Mouse (Mus musculus) kidney, embryonic 14.5 days (tissue): ENCODE measurements around the gene Capzb. TPM values are rescaled to one million over a fixed set of nuclear protein-coding genes. Genes with fewer than 3 reads are reported as not detected.

ENCODE experiments used
- ATAC-seq: fragments of 200-750 bp; cut with Nextera tagmentation; 2 replicates; pipeline ENCODE4 v1.8.0; 2017; ENCODE audit warnings: moderate number of reproducible peaks, mild to moderate bottlenecking, moderate TSS enrichment, moderate library complexity; ENCODE audit not compliant: low FRiP score, low TSS enrichment
- H3K27ac ChIP-seq: fragments of 300-500 bp; sonication (generic); 2 replicates; pipeline ENCODE4 v1.5.1; 2014; ENCODE audit warnings: low read depth, mild to moderate bottlenecking, low read length, moderate library complexity, mixed read lengths
- H3K27me3 ChIP-seq: fragments of 300-500 bp; sonication (generic); 2 replicates; pipeline ENCODE4 v1.6.1; 2014; ENCODE audit warnings: mild to moderate bottlenecking, low read length; ENCODE audit not compliant: control insufficient read depth, insufficient read depth
- H3K36me3 ChIP-seq: fragments of 300-500 bp; sonication (generic); 2 replicates; pipeline ENCODE4 v1.6.1; 2014; ENCODE audit warnings: low read length, mixed read lengths; ENCODE audit not compliant: control insufficient read depth, insufficient read depth
- H3K4me1 ChIP-seq: fragments of 300-500 bp; sonication (generic); 2 replicates; pipeline ENCODE4 v1.6.1; 2014; ENCODE audit warnings: low read length, mixed read lengths; ENCODE audit not compliant: control insufficient read depth, insufficient read depth
- H3K4me2 ChIP-seq: fragments of 300-500 bp; sonication (generic); replicated peaks from 2 replicates; pipeline ENCODE4 v1.6.1; 2014; ENCODE audit warnings: low read depth, mild to moderate bottlenecking, low read length
- H3K4me3 ChIP-seq: fragments of 300-500 bp; sonication (generic); 2 replicates; pipeline ENCODE4 v1.5.1; 2014; ENCODE audit warnings: mild to moderate bottlenecking, low read length
- H3K9ac ChIP-seq: fragments of 300-500 bp; sonication (generic); 2 replicates; pipeline ENCODE4 v1.6.1; 2014; ENCODE audit warnings: low read depth, mild to moderate bottlenecking, low read length, moderate library complexity
- H3K9me3 ChIP-seq: fragments of 300-500 bp; sonication (generic); 2 replicates; pipeline ENCODE4 v1.6.1; 2016; ENCODE audit warnings: low read length; ENCODE audit not compliant: control insufficient read depth
- WGBS: fragments of 180-500 bp; shearing (Covaris S2); extraction: QIAGEN DNeasy Blood & Tissue Kit; methylation state at CpG from one replicate; pipeline ENCODE4 v1.1.7; 2014; 5-methylcytosine and 5-hydroxymethylcytosine counted together
- polyA plus RNA-seq: library from polyadenylated mRNA; unstranded; fragments of >200 nt; fragmentation: Nextera tagmentation; extraction: Ambion mirVana; gene quantifications from 2 replicates; pipeline ENCODE4 v1.2.1, GENCODE M21; 2014

Gene Capzb
- polyA plus RNA-seq, 1 experiment from 2014 or later = 256 TPM

- H3K4me1 ChIP-seq = peaks cover 29% of the 10 kb centered on the region
- H3K36me3 ChIP-seq = no peaks in the 10 kb centered on the region; the same call in 1 of the 2 replicates
- H3K27ac ChIP-seq = no peak overlapping the region
- no peaks in the 10 kb centered on the region for H3K27me3 ChIP-seq
- no peak overlapping the region for H3K9ac ChIP-seq
- H3K9me3 ChIP-seq = no peaks in the 10 kb centered on the region
- ATAC-seq = no peak
- no peak overlapping the region for H3K4me2 ChIP-seq
- no peak overlapping the region for H3K4me3 ChIP-seq
- WGBS = 75% methylated on average over 4 of the region's 4 CpGs
These were observed 33.2 kb downstream of the Capzb start for GRCm38 (mm10) chr4:139225944-139226343.

GRCm38 (mm10) chr4:139226504-139227216 lies 34.0 kb downstream of the Capzb start:
- Histone ChIP-seq H3K36me3 (no peaks in the 10 kb centered on the region; the same call in 1 of the 2 replicates), H3K27ac (no peak overlapping the region), H3K4me3 (no peak overlapping the region), H3K27me3 (no peaks in the 10 kb centered on the region), H3K9ac (no peak overlapping the region), H3K9me3 (no peaks in the 10 kb centered on the region), H3K4me2 (no peak overlapping the region), H3K4me1 (peaks cover 35% of the 10 kb centered on the region)
- WGBS = 38% methylated on average over 13 of the region's 13 CpGs
- ATAC-seq = no peak

GRCm38 (mm10) chr4:139227923-139228322 lies 35.2 kb downstream of the Capzb start:
- ATAC-seq = no peak
- 75% methylated on average over 7 of the region's 7 CpGs for WGBS
- H3K27ac ChIP-seq = no peak overlapping the region

GRCm38 (mm10) chr4:139229271-139229670 lies 36.6 kb downstream of the Capzb start:
- ATAC-seq = no peak
- H3K27ac ChIP-seq = no peak overlapping the region
- no peak overlapping the region for H3K4me3 ChIP-seq
- H3K4me2 ChIP-seq = no peak overlapping the region
- H3K36me3 ChIP-seq = peaks cover 6% of the 10 kb centered on the region
- H3K9ac ChIP-seq = no peak overlapping the region
- peaks cover 38% of the 10 kb centered on the region for H3K4me1 ChIP-seq
- no peaks in the 10 kb centered on the region for H3K27me3 ChIP-seq
- H3K9me3 ChIP-seq = no peaks in the 10 kb centered on the region
- 90% methylated on average over 5 of the region's 5 CpGs for WGBS

More at GRCm38 (mm10) chr4:139227923-139228322, 35.2 kb downstream of the Capzb start:
- H3K4me3 ChIP-seq = no peak overlapping the region
- H3K4me2 ChIP-seq = no peak overlapping the region
- H3K27me3 ChIP-seq = no peaks in the 10 kb centered on the region
- no peaks in the 10 kb centered on the region; the same call in 1 of the 2 replicates for H3K36me3 ChIP-seq
- peaks cover 35% of the 10 kb centered on the region for H3K4me1 ChIP-seq
- H3K9me3 ChIP-seq = no peaks in the 10 kb centered on the region
- no peak overlapping the region for H3K9ac ChIP-seq

DNA sequence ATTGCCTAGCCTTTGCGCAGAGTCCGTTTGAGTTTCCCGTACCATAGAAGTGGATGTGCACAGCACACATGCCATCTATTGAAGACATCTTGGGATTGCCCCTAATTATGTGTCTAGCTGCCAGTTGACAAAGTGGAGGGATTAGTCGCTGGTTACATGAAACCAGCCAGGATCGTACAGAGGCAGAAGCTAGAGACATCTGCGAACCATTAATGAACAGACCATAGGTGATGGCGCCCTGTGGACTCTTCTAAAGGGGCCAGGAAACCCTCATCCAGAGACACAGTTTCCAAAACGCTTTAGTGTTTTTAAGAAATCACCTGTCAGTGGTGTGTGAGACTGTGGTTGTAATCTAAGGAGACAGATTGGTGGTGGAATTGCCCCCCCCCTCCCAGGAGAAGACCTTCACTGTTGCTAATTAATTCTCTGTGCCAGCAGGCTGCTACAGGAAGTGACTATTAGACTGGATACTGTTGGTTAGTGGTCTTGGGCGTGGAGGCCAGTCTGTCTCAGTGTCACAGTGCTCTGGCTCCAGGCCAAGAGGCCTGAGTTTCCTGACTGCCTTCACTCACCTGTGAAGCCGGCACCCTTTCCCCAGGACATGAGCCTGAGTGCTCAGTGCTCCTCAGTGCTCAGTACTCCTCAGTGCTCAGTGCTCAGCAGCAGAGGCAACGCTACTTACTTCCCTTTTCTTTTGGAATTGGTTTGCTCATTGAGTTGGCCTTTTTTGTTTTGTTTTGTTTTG lies 37.8 kb downstream of the Capzb start:
- Histone ChIP-seq H3K27ac (no peak overlapping the region), H3K9ac (no peak overlapping the region), H3K36me3 (peaks cover 6% of the 10 kb centered on the region), H3K4me1 (peaks cover 32% of the 10 kb centered on the region), H3K4me3 (no peak overlapping the region), H3K27me3 (no peaks in the 10 kb centered on the region), H3K4me2 (no peak overlapping the region), H3K9me3 (no peaks in the 10 kb centered on the region)
- ATAC-seq = 0 out of 2 replicates have a peak, but pooled peaks have one; percentile 25
- WGBS = 62% methylated on average over 11 of the region's 11 CpGs

DNA sequence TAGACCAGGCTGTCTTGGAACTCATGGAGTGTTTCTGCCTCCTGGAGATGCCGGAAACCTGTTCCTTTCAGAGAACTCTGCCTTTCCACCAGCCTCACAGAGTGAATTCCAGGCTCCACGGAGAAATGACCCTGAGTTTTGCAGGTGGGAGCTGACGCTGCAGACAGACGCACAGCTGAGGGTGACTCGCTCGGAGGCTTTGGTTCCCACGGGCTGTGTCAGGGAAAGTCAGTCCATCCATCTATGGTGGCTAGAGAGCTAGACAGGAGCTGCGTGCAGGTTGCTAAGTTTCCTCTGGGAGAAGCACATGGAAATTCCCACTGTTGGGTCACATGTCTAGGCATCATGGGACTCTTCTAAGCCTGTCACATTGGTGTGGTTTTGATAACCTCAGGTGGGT lies 38.5 kb downstream of the Capzb start:
- WGBS = 80% methylated on average over 8 of the region's 8 CpGs
- no peak for ATAC-seq
- H3K4me1 ChIP-seq = peaks cover 28% of the 10 kb centered on the region

GRCm38 (mm10) chr4:139232479-139233145 lies 39.9 kb downstream of the Capzb start:
- H3K9ac ChIP-seq = no peak overlapping the region
- H3K27me3 ChIP-seq = no peaks in the 10 kb centered on the region
- no peak overlapping the region for H3K4me3 ChIP-seq
- no peaks in the 10 kb centered on the region for H3K9me3 ChIP-seq
- peaks cover 14% of the 10 kb centered on the region for H3K4me1 ChIP-seq
- peaks cover 6% of the 10 kb centered on the region for H3K36me3 ChIP-seq
- WGBS = 66% methylated on average over 6 of the region's 6 CpGs
- no peak overlapping the region for H3K27ac ChIP-seq
- H3K4me2 ChIP-seq = no peak overlapping the region
- ATAC-seq = no peak

More for the DNA sequence above, 38.5 kb downstream of the Capzb start:
- Histone ChIP-seq H3K4me3 (no peak overlapping the region), H3K9ac (no peak overlapping the region), H3K4me2 (no peak overlapping the region), H3K9me3 (no peaks in the 10 kb centered on the region), H3K27ac (no peak overlapping the region), H3K36me3 (peaks cover 6% of the 10 kb centered on the region), H3K27me3 (no peaks in the 10 kb centered on the region)

DNA sequence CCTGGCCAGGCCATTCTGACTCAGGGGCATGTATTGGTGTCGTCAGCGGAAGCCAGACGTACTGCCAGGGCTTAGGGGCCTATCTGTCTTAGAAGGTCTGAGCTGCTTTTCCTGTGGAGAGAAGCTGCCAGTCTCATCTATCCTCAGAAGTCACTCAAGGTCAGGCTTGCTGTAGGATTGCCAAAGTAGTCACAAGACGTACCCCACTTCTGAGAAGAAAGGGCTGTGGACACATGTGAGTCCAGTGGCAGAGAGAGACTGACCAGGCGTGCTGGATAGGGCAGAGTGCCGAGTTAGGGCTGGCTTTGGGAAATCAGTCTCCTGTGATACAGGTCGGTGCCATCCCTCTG lies 40.4 kb downstream of the Capzb start:
- Histone ChIP-seq H3K27me3 (no peaks in the 10 kb centered on the region), H3K4me2 (no peak overlapping the region), H3K36me3 (peaks cover 6% of the 10 kb centered on the region), H3K4me3 (no peak overlapping the region), H3K9ac (no peak overlapping the region), H3K9me3 (no peaks in the 10 kb centered on the region), H3K27ac (no peak overlapping the region), H3K4me1 (peaks cover 17% of the 10 kb centered on the region)
- no peak for ATAC-seq
- 91% methylated on average over 7 of the region's 7 CpGs for WGBS
